10 mouse cellular contexts compared by ENCODE assay signal in genomic region chr13:41336260-41336659, GRCm38 (mm10).
DNase-seq lines count a peak whose midpoint lies in the region; ATAC-seq and TF ChIP-seq lines count a peak whose summit lies in the region.
"Had no signal": no experiment of that assay in that cellular context is flagged by ENCODE, and none has a peak within 500 bp of the region (broad histone marks: within the 10 kb centered on the region; RNA-seq: fewer than 3 reads in every experiment).

No protein-coding gene starts in this region.

- H3K9me3 ChIP-seq in kidney, embryonic 15.5 days (replicated peaks), result no peaks in the 10 kb centered on the region
- H3K9me3 ChIP-seq in hindbrain, embryonic 11.5 days (ENCODE audit: control insufficient read depth, low read length), result no peaks in the 10 kb centered on the region
- H3K9me3 ChIP-seq in hindbrain, embryonic 16.5 days (ENCODE audit: control insufficient read depth, low read length), result no peaks in the 10 kb centered on the region
- H3K9me3 ChIP-seq: neural tube, embryonic 13.5 days had no signal

- H3K27me3 ChIP-seq in kidney, embryonic 15.5 days, result no peaks in the 10 kb centered on the region
- H3K27me3 ChIP-seq in small intestine, adult 2 months (ENCODE audit: control insufficient read depth, insufficient read depth, low read length), result no peaks in the 10 kb centered on the region
- no peaks in the 10 kb centered on the region for H3K27me3 ChIP-seq in hindbrain, embryonic 11.5 days (ENCODE audit: control insufficient read depth, insufficient read depth, low read length)
- H3K27me3 ChIP-seq in hindbrain, embryonic 16.5 days (replicated peaks; ENCODE audit: control insufficient read depth, insufficient read depth, low read length), result no peaks in the 10 kb centered on the region
- H3K27me3 ChIP-seq: neural tube, embryonic 13.5 days had no signal

- no peak for TF ChIP-seq CTCF in layer of hippocampus, adult 2 months (conservative IDR thresholded peaks at IDR 0.05)
- TF ChIP-seq CTCF in small intestine, adult 2 months (IDR thresholded peaks at IDR 0.05; ENCODE audit: extremely low read depth, insufficient read length, insufficient replicate concordance, low read depth, low read length), result no peak

- peak overlapping the region; percentile 55; the same call in 1 of the 2 replicates for H3K27ac ChIP-seq in layer of hippocampus, adult 2 months
- H3K27ac ChIP-seq in kidney, embryonic 15.5 days, result peak overlapping the region; percentile 94
- peak overlapping the region; percentile 98 for H3K27ac ChIP-seq in small intestine, adult 2 months (ENCODE audit: insufficient read depth, low read depth, low read length)
- no peak overlapping the region for H3K27ac ChIP-seq in hindbrain, embryonic 11.5 days (ENCODE audit: low read depth, low read length)
- H3K27ac ChIP-seq in hindbrain, embryonic 16.5 days (ENCODE audit: low read depth, low read length), result no peak overlapping the region
- H3K27ac ChIP-seq: neural tube, embryonic 13.5 days had no signal

- H3K9ac ChIP-seq in kidney, embryonic 15.5 days, result no peak overlapping the region
- no peak overlapping the region for H3K9ac ChIP-seq in hindbrain, embryonic 11.5 days (ENCODE audit: low read depth, low read length)
- H3K9ac ChIP-seq in hindbrain, embryonic 16.5 days (ENCODE audit: low read depth, low read length), result no peak overlapping the region
- H3K9ac ChIP-seq: neural tube, embryonic 13.5 days had no signal

- H3K4me3 ChIP-seq in layer of hippocampus, adult 2 months, result no peak overlapping the region
- H3K4me3 ChIP-seq in kidney, embryonic 15.5 days (replicated peaks), result no peak overlapping the region
- no peak overlapping the region for H3K4me3 ChIP-seq in small intestine, adult 2 months (ENCODE audit: low read depth, low read length)
- no peak overlapping the region for H3K4me3 ChIP-seq in hindbrain, embryonic 11.5 days (ENCODE audit: low read depth, low read length)
- no peak overlapping the region for H3K4me3 ChIP-seq in hindbrain, embryonic 16.5 days (ENCODE audit: low read length)
- H3K4me3 ChIP-seq: neural tube, embryonic 13.5 days had no signal

- no peak for DNase-seq in layer of hippocampus, adult 2 months (ENCODE audit: low spot score in 2 of 2)
- no peak for DNase-seq in layer of hippocampus, postnatal 25 days (ENCODE audit: extremely low spot score in 1 of 2, low spot score in 1 of 2)
- peak; percentile 93 for DNase-seq in heart, adult 8-10 months (ENCODE audit: low spot score)
- no peak for DNase-seq in hindbrain, embryonic 11.5 days (ENCODE audit: low spot score)
- DNase-seq in frontal cortex, postnatal 36 days (ENCODE audit: low spot score in 2 of 2), result no peak

- WGBS in kidney, embryonic 15.5 days, result 16% methylated on average over 6 of the region's 6 CpGs
- 6% methylated on average over 6 of the region's 6 CpGs for WGBS in small intestine, adult 2 months
- WGBS in hindbrain, embryonic 11.5 days, result 65% methylated on average over 6 of the region's 6 CpGs
- 44% methylated on average over 6 of the region's 6 CpGs for WGBS in hindbrain, embryonic 16.5 days

- peaks cover 24% of the 10 kb centered on the region for H3K36me3 ChIP-seq in kidney, embryonic 15.5 days
- peaks cover 34% of the 10 kb centered on the region for H3K36me3 ChIP-seq in small intestine, adult 2 months (ENCODE audit: control insufficient read depth, insufficient read depth, low read length)
- no peaks in the 10 kb centered on the region for H3K36me3 ChIP-seq in hindbrain, embryonic 11.5 days (ENCODE audit: control insufficient read depth, insufficient read depth, low read length)
- 0 out of 2 replicates have a peak, but pooled peaks cover 5% of the 10 kb centered on the region for H3K36me3 ChIP-seq in hindbrain, embryonic 16.5 days (ENCODE audit: control insufficient read depth, insufficient read depth, low read length)

- no peak for TF ChIP-seq POLR2A in small intestine, adult 2 months (IDR thresholded peaks at IDR 0.05; ENCODE audit: low read depth, low read length)

- peaks cover 46% of the 10 kb centered on the region for H3K4me1 ChIP-seq in kidney, embryonic 15.5 days
- H3K4me1 ChIP-seq in small intestine, adult 2 months (ENCODE audit: control insufficient read depth, insufficient read depth, insufficient read length, low read length), result peaks cover 33% of the 10 kb centered on the region
- H3K4me1 ChIP-seq in hindbrain, embryonic 11.5 days (replicated peaks; ENCODE audit: control insufficient read depth, insufficient read depth, low read length), result no peaks in the 10 kb centered on the region
- H3K4me1 ChIP-seq in hindbrain, embryonic 16.5 days (ENCODE audit: control insufficient read depth, insufficient read depth, low read depth, low read length), result peaks cover 12% of the 10 kb centered on the region

- no peak overlapping the region for H3K4me2 ChIP-seq in kidney, embryonic 15.5 days
- H3K4me2 ChIP-seq in hindbrain, embryonic 11.5 days (replicated peaks; ENCODE audit: low read depth, low read length), result no peak overlapping the region
- no peak overlapping the region for H3K4me2 ChIP-seq in hindbrain, embryonic 16.5 days (ENCODE audit: low read length)
- H3K4me2 ChIP-seq: neural tube, embryonic 13.5 days had no signal

- ATAC-seq in kidney, embryonic 15.5 days (replicated peaks; ENCODE audit: low FRiP score), result peak; percentile 82
- no peak for ATAC-seq in hindbrain, embryonic 11.5 days (ENCODE audit: low FRiP score)
- ATAC-seq in hindbrain, embryonic 16.5 days, result no peak
- ATAC-seq: CD4-positive, CD25-positive, alpha-beta regulatory T cell, adult 4 months had no signal

Comparison
In these comparisons a context has a peak if more than half of its experiments do, and no peak if none do; other contexts are left out.
1. H3K27ac ChIP-seq: peak in layer of hippocampus, adult 2 months (single experiment), kidney, embryonic 15.5 days (single experiment) and small intestine, adult 2 months (single experiment); none in hindbrain, embryonic 11.5 days (single experiment) and hindbrain, embryonic 16.5 days (single experiment).